Mouse (Mus musculus) layer of hippocampus, postnatal 36 days (tissue): ENCODE measurements around the gene Taf5. TPM values are rescaled to one million over a fixed set of nuclear protein-coding genes. Genes with fewer than 3 reads are reported as not detected.

ENCODE experiments used
- DNase-seq, 2 experiments: peaks; one replicate each; pipeline ENCODE4 v3.0.0; 2022
- total RNA-seq, 2 experiments: library from RNA; stranded (reverse); gene quantifications; 2 replicates each; pipeline ENCODE4 v1.2.3; 2021

Gene Taf5
- 1 to 10 TPM; 5.6 to 6.5 TPM for total RNA-seq

GRCm38 (mm10) chr19:47067096-47067882 lies at the start of gene Taf5:
TSS of gene Taf5 (plus strand) at chr19:47067746.
- peak; percentile 95 to 97 for DNase-seq

GRCm38 (mm10) chr19:47017831-47018230 lies 49.7 kb upstream of the Taf5 start:
- no peak for DNase-seq

- no peak for DNase-seq
Measured at GRCm38 (mm10) chr19:47018330-47018729, 49.2 kb upstream of the Taf5 start.

GRCm38 (mm10) chr19:47019326-47019725 lies 48.2 kb upstream of the Taf5 start:
- no peak for DNase-seq

DNA sequence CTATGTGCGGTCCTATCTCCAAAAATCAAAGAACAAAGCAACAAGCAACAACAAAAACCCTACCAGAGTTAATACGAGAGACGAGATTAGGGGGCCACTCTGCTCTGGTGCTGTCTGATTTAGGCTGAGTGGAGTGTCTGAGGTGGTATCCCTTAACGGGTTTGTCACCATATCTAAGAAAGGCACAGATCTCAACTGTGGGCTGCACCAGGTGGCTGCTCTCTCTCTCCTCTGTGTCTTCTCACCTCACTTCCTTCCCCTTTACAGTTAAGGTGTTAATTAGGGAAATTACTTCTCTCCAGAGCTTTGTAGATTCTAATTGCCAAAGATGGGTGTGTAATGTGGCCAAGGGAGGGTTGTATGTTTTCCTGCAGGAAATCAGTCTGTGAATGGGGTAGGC lies 44.8 kb upstream of the Taf5 start:
- DNase-seq: no peak

DNA sequence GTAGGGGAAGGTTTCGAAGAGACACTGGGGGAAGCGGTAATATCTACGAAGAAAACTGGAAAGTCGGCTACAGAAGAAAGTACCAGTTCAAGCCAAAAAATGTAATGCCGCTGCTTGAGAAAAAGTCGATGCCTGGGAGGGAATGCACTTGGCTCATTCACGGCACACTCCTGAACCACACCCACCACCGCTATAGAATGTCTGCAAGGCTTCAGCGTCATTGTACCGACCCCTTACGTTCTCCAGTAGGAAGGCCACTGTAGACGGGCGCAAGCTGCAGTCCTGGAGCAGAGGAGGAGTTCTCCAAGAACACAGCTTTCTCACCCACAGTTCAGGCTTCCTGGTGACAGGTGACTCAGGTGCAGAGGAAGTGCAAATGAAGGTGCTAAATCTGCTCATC lies 44.0 kb upstream of the Taf5 start:
- no peak for DNase-seq

DNA sequence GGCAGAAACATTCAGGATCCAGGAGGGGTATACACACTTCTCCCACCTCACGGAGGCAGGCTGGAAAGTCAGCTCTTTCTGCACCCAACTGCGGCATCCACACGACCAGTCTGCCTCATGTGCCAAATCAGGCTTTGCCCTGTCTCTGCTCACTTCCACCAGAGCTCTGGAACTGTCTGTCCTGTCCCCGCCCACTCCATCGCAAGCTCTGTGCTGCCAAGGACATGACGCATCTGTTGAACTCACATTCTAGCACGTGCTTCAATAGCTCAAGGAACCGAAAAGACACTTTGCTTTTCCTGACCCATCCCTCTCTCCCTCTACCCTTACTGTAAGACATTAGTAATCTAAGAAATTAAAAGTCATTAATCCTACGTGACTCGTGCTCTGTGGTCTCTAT lies 42.6 kb upstream of the Taf5 start:
- no peak for DNase-seq

DNA sequence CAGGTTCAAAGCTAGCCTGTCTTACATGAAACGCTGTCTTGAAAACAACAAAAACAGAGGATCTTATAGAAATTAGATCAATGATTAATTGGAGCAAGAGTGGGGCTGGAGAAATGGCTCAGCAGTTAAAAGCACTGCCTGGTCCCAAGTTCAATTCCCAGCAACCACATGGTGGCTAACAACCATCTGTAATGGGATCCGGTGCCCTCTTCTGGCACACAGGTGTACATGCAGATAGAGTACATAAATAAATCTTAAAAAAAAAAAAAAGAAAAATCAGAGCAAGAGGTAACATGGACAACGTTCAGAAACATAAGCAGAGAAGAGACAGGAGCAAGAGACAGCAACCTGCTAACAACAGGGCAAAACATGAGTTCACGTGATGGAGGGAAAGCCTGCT lies 41.0 kb upstream of the Taf5 start:
- no peak for DNase-seq

- DNase-seq: no peak
Measured at GRCm38 (mm10) chr19:47029796-47030195, 37.8 kb upstream of the Taf5 start.

- no peak for DNase-seq
Measured at GRCm38 (mm10) chr19:47031770-47032169, 35.8 kb upstream of the Taf5 start.

DNA sequence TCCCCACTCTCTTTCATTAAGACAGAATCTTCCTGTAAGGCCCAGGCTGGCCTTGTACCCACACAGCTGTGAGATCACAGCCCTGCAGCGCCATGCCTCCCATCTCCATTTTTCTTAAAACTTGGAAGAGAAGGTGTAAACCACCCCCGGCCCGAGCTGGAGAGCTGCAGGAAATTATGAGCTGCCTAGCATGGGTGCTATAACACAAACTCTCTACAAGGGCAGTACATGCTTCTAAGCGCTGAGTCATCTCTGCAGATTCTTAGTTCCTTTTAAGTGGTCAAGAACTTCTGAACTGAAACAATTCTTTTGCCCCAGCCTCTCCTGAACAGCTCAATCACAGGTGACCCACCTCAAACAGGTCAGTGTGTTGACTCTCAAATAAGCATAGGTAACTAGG lies 32.6 kb upstream of the Taf5 start:
- DNase-seq: no peak

DNA sequence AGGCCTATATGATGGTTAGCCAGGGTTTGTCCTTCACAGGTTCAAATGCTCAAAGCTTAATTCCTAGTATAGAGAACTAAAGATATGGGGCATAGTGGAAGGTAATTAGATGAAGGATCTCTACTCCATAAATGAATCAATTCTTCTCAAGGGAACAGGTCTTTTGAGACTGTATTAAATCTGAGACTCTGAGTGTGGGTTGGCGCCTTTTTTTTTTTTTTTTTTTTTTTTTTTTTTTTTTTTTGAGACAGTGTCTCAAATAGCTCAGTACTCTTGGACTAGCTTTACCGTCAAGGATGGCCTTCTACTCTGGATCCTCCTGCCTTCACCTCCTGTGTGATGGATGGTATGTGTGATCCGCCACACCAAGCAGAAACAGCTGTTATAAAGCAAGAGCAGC lies 30.9 kb upstream of the Taf5 start:
- DNase-seq: no peak

- DNase-seq: no peak
Measured at GRCm38 (mm10) chr19:47040720-47041473, 26.6 kb upstream of the Taf5 start.

- no peak for DNase-seq
Measured at GRCm38 (mm10) chr19:47043608-47044007, 23.9 kb upstream of the Taf5 start.

- DNase-seq: no peak
Measured at GRCm38 (mm10) chr19:47046343-47046742, 21.2 kb upstream of the Taf5 start.

DNA sequence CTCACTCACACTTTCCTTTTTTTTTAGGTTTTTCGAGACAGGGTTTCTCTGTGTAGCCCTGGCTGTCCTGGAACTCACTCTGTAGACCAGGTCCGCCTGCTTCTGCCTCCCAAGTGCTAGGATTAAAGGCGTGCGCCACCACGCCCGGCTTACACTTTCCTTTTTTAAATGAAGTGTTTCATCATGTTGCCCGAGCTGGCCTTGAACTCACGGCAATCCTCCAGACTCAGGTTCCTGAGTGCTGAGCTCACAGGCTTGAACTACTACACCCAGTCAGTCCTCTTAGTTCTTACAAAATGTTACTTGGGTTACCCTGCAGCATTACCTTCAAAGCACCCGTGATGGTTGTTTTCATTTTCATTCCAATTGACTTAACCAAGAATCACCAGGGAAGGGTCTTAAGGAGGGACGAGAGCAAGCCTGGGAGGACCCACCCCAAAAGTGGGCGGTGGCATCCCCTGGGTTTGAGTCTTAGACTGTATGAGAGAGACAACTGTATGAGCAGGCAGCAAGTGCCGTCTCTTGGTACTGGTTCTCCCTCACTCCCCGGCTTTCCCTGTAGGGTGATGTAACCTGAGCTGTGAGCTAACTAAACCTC lies 20.2 kb upstream of the Taf5 start:
- no peak for DNase-seq

DNA sequence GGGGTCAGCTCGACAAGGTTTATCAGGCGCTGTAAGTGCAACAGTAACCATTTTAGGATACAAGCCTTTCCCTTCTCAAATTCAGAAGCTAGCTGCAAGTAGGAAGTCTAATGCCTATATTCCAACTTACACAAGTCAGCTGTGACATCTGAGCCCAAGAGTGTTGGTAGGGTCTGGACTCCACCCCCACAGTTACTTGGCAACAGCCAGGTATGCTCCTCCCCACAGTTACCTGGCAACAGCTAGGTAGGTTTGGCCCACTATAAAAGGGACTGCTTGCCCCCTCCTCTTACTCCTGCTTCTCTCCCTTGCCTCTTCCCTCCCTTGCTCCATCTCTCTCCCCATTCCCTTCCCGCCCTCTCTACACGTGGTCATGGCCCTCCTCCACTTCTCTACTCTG lies 18.5 kb upstream of the Taf5 start:
- DNase-seq: no peak

GRCm38 (mm10) chr19:47049840-47050239 lies 17.7 kb upstream of the Taf5 start:
- DNase-seq: no peak

GRCm38 (mm10) chr19:47050271-47051032 lies 17.1 kb upstream of the Taf5 start, which contains the start of gene Pcgf6:
TSS of gene Pcgf6 (minus strand) at chr19:47050906.
- peak; percentile 83 to 84 for DNase-seq

GRCm38 (mm10) chr19:47052927-47053326 lies 14.6 kb upstream of the Taf5 start:
- DNase-seq: no peak

GRCm38 (mm10) chr19:47053471-47053870 lies 14.1 kb upstream of the Taf5 start:
- no peak for DNase-seq

DNA sequence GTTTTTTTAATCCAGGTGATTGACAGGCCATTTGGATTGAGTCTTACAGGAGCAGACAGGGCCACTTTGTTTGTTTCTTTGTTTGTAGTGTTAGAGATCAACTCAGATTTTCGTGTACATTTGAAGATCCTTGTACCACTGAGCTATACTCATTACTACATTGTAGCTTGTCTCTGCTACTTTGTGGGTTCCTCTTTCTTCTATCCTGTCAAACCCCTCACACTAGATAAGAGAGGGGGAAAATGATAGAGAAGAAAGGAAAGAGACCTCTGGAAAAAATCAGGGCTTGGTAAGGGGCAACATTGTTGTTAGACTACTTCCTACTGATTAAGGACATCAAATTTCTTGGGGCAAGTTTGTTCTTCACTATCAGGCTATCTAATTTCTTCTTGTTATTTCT lies 9.9 kb upstream of the Taf5 start:
- DNase-seq: no peak

GRCm38 (mm10) chr19:47065860-47066259 lies 1.7 kb upstream of the Taf5 start:
- no peak for DNase-seq
